ENCODE assay signal across 10 mouse cellular contexts in the genomic region with DNA sequence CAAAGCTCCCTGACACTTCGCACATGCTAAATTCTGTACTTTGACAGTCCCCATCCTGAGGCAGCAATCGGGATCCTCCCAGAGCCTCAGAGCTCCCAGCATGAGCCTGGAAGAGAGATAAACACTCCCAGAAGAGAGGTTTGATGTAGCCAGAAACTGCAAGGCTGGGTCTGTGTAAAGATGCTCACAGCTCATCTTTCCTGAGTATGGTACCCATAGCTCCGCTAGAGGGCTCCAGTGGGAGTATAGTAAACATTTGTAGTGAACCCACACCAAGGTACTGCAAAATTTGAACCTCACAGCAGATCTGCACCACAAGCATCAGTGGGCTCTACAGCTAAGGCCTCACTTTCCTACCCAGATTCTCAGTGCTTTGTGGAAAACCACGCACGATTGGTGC. TPM values are rescaled to one million over a fixed set of nuclear protein-coding genes. Genes with fewer than 3 reads are reported as not detected.
DNase-seq lines count a peak whose midpoint lies in the region; TF ChIP-seq lines count a peak whose summit lies in the region.
"Had no signal": no experiment of that assay in that cellular context is flagged by ENCODE, and none has a peak within 500 bp of the region (broad histone marks: within the 10 kb centered on the region; RNA-seq: fewer than 3 reads in every experiment).

No protein-coding gene starts in this region.

- TF ChIP-seq CTCF in layer of hippocampus, adult 2 months (conservative IDR thresholded peaks at IDR 0.05): peak; percentile 83

- DNase-seq in adrenal gland, postnatal 14 days: peak; percentile 18
- no peak for DNase-seq in adrenal gland, adult 8-10 months
- DNase-seq in layer of hippocampus, adult 2 months (ENCODE audit: low spot score in 2 of 2): peak in 1 of 2 experiments; percentile 35
- no peak for DNase-seq in layer of hippocampus, adult 9-11 months
- DNase-seq in ES-CJ7 (ENCODE audit: low read depth, low spot score): peak; percentile 50
- DNase-seq in kidney, postnatal 14 days: peak; percentile 31
- DNase-seq in c-Kit-positive CD71-positive TER-119-positive erythroid progenitor cells, embryonic 14.5 days (ENCODE audit: low spot score): no peak
- no peak for DNase-seq in gastrocnemius, postnatal 10 days

- H3K4me3 ChIP-seq in layer of hippocampus, adult 2 months: no peak overlapping the region
- H3K4me3 ChIP-seq: embryonic facial prominence, embryonic 12.5 days; hindbrain, embryonic 15.5 days had no signal

- H3K27ac ChIP-seq in layer of hippocampus, adult 2 months: no peak overlapping the region
- H3K27ac ChIP-seq: embryonic facial prominence, embryonic 12.5 days; hindbrain, embryonic 15.5 days had no signal

RNA-seq across cellular contexts. Expression of gene Ctbp1, which starts 4.2 kb away (rescaled TPM):
- 188 and 195 TPM in 2 replicates for total RNA-seq in adrenal gland, postnatal 14 days (2021)
- total RNA-seq in adrenal gland, adult 8-10 months (2022): 100 to 1,000 TPM; 226 to 255 (median 255) TPM
- total RNA-seq in layer of hippocampus, adult 2 months (2021): 100 to 1,000 TPM; 285 to 286 TPM
- total RNA-seq in gastrocnemius, postnatal 10 days (2021): 100 to 1,000 TPM; 206 to 216 TPM

RNA-seq across cellular contexts. Expression of gene Maea, which starts 56.4 kb away (rescaled TPM):
- 88.2 and 94.6 TPM in 2 replicates for total RNA-seq in adrenal gland, postnatal 14 days (2021)
- total RNA-seq in adrenal gland, adult 8-10 months (2022): 100 to 1,000 TPM; 124 to 132 (median 127) TPM
- 10 to 100 TPM; 93.7 to 97.5 TPM for total RNA-seq in layer of hippocampus, adult 2 months (2021)
- 10 to 100 TPM; 75.7 to 77.0 TPM for total RNA-seq in gastrocnemius, postnatal 10 days (2021)

Comparison
In these comparisons a context has a peak if more than half of its experiments do, and no peak if none do; other contexts are left out.
1. DNase-seq: peak in adrenal gland, postnatal 14 days (single experiment), ES-CJ7 (single experiment) and kidney, postnatal 14 days (single experiment); none in adrenal gland, adult 8-10 months (single experiment), layer of hippocampus, adult 9-11 months (single experiment), c-Kit-positive CD71-positive TER-119-positive erythroid progenitor cells, embryonic 14.5 days (single experiment) and gastrocnemius, postnatal 10 days (single experiment).